Mouse (Mus musculus): Measurements from ENCODE around the gene Mei1. TPM values are rescaled to one million over a fixed set of nuclear protein-coding genes. Genes with fewer than 3 reads are reported as not detected.

Gene Mei1
- total RNA-seq, 4 experiments from 2014 or later: 0.74 to 4.1 (median 2.4) TPM

Other genes starting within 250 kb of the Mei1 start
- gene Tob2, start 211.2 kb upstream of the Mei1 start, total RNA-seq (2022): 10 to 100 TPM; 63.9 to 97.0 (median 69.1) TPM
- gene Phf5a, start 198.1 kb upstream of the Mei1 start, total RNA-seq (2022): 10 to 100 TPM; 44.2 to 61.3 (median 51.4) TPM
- gene Aco2, start 197.7 kb upstream of the Mei1 start, total RNA-seq (2022): 100 to 1,000 TPM; 297 to 630 (median 469) TPM
- 10 to 100 TPM; 27.5 to 39.2 (median 31.5) TPM for gene Polr3h, start 143.8 kb upstream of the Mei1 start, total RNA-seq (2022)
- gene Csdc2, start 133.2 kb upstream of the Mei1 start, total RNA-seq (2022): 10 to 100 TPM in 2 of 4 experiments, 1 to 10 TPM in 2; 8.6 to 33.7 (median 19.6) TPM
- gene Pmm1, start 109.1 kb upstream of the Mei1 start, total RNA-seq (2022): 100 to 1,000 TPM in 2 of 4 experiments, 10 to 100 TPM in 2; 71.1 to 132 (median 86.3) TPM
- not detected for gene 1700029P11Rik, start 89.5 kb upstream of the Mei1 start, total RNA-seq (2022)
- gene Xrcc6, start 82.2 kb upstream of the Mei1 start, total RNA-seq (2022): 10 to 100 TPM; 64.2 to 93.2 (median 75.4) TPM
- gene Desi1, start 36.1 kb upstream of the Mei1 start, total RNA-seq (2022): 100 to 1,000 TPM in 2 of 4 experiments, 10 to 100 TPM in 2; 50.8 to 137 (median 93.4) TPM
- 10 to 100 TPM; 77.0 to 94.9 (median 88.2) TPM for gene Snu13, start 22.4 kb upstream of the Mei1 start, total RNA-seq (2022)
- gene 4930407I10Rik, start 10.8 kb upstream of the Mei1 start, total RNA-seq (2022): not detected
- 10 to 100 TPM in 3 of 4 experiments, 1 to 10 TPM in 1; 8.9 to 13.7 (median 12.5) TPM for gene Ccdc134, start 57.9 kb downstream of the Mei1 start, total RNA-seq (2022)
- 100 to 1,000 TPM in 2 of 4 experiments, 10 to 100 TPM in 2; 83.2 to 144 (median 107) TPM for gene Srebf2, start 77.2 kb downstream of the Mei1 start, total RNA-seq (2022)
- gene Shisa8, start 142.8 kb downstream of the Mei1 start, total RNA-seq (2022): under 1 TPM in 3 of 4 experiments, not detected in 1; 0.14 to 0.24 (median 0.17) TPM
- gene Tnfrsf13c, start 154.4 kb downstream of the Mei1 start, total RNA-seq (2022): under 1 TPM in 2 of 4 experiments, not detected in 2; 0.45 to 0.92 TPM
- gene Cenpm, start 174.8 kb downstream of the Mei1 start, total RNA-seq (2022): 1 to 10 TPM in 3 of 4 experiments, under 1 TPM in 1; 0.87 to 3.8 (median 1.8) TPM
- under 1 TPM; 0.35 to 0.62 (median 0.39) TPM for gene 1500009C09Rik, start 182.4 kb downstream of the Mei1 start, total RNA-seq (2022)
- 1 to 10 TPM; 3.0 to 6.9 (median 3.5) TPM for gene Sept3, start 204.9 kb downstream of the Mei1 start, total RNA-seq (2022)
- gene Wbp2nl, start 229.0 kb downstream of the Mei1 start, total RNA-seq (2022): not detected

Measured in adrenal gland, adult 8-10 months (tissue).